In genomic region chr5:33627968-33628367, GRCm38 (mm10) we compare ENCODE assay signal across 7 mouse cellular contexts. TPM values are rescaled to one million over a fixed set of nuclear protein-coding genes. Genes with fewer than 3 reads are reported as not detected.
A peak's percentile ranks its signal among the peaks of the same experiment; 100 is the strongest.
DNase-seq lines count a peak whose midpoint lies in the region; ATAC-seq and TF ChIP-seq lines count a peak whose summit lies in the region.

No protein-coding gene starts in this region.

- H3K4me2 ChIP-seq in heart, embryonic 14.5 days (ENCODE audit: low read length) = peak overlapping the region; percentile 90
- peak overlapping the region; percentile 81 for H3K4me2 ChIP-seq in limb, embryonic 13.5 days (replicated peaks)
- H3K4me2 ChIP-seq in neural tube, embryonic 12.5 days (replicated peaks) = peak overlapping the region; percentile 81

- peaks cover 2 to 5% of the 10 kb centered on the region in 2 experiments; a peak in 3 of 4 replicates for H3K4me1 ChIP-seq in ES-E14 (ENCODE audit: control insufficient read depth in 2 of 2, insufficient read depth in 2 of 2, low read length in 2 of 2, poor library complexity in 1 of 2)
- peaks cover 6 to 18% of the 10 kb centered on the region in 2 experiments for H3K4me1 ChIP-seq in heart, embryonic 14.5 days (ENCODE audit: control insufficient read depth in 2 of 2, insufficient read depth in 2 of 2, low read length in 2 of 2)
- peaks cover 30% of the 10 kb centered on the region for H3K4me1 ChIP-seq in limb, embryonic 13.5 days
- H3K4me1 ChIP-seq in neural tube, embryonic 12.5 days = peaks cover 19% of the 10 kb centered on the region

- H3K36me3 ChIP-seq in ES-E14 (ENCODE audit: control insufficient read depth, insufficient read depth, low read length, poor library complexity, severe bottlenecking) = 0 out of 2 replicates have a peak, but pooled peaks cover 4% of the 10 kb centered on the region
- H3K36me3 ChIP-seq in heart, embryonic 14.5 days (ENCODE audit: control insufficient read depth, insufficient read depth, low read length) = no peaks in the 10 kb centered on the region
- H3K36me3 ChIP-seq in limb, embryonic 13.5 days = peaks cover 7% of the 10 kb centered on the region
- no peaks in the 10 kb centered on the region for H3K36me3 ChIP-seq in neural tube, embryonic 12.5 days

- H3K9me3 ChIP-seq in ES-E14 (ENCODE audit: control insufficient read depth, insufficient read depth, low read depth, low read length) = no peaks in the 10 kb centered on the region
- H3K9me3 ChIP-seq in heart, embryonic 14.5 days (ENCODE audit: control insufficient read depth, low read length) = no peaks in the 10 kb centered on the region
- H3K9me3 ChIP-seq in limb, embryonic 13.5 days = no peaks in the 10 kb centered on the region
- no peaks in the 10 kb centered on the region for H3K9me3 ChIP-seq in neural tube, embryonic 12.5 days

- H3K27ac ChIP-seq in ES-E14 (ENCODE audit: insufficient read depth, low read depth, low read length, poor library complexity, severe bottlenecking) = no peak overlapping the region
- H3K27ac ChIP-seq in heart, embryonic 14.5 days (replicated peaks in 1 of 2; ENCODE audit: control insufficient read depth in 1 of 2, insufficient read depth in 1 of 2, low read depth in 2 of 2, low read length in 2 of 2) = no peak overlapping the region
- H3K27ac ChIP-seq in limb, embryonic 13.5 days = no peak overlapping the region
- no peak overlapping the region for H3K27ac ChIP-seq in neural tube, embryonic 12.5 days

- no peak for DNase-seq in ES-E14 (ENCODE audit: low read depth, low spot score)
- DNase-seq in adrenal gland, postnatal 14 days = peak; percentile 43
- DNase-seq in gastrocnemius, postnatal 10 days = no peak
- no peak for DNase-seq in right cerebral cortex, postnatal 14 days

- in situ Hi-C loops in ES-E14 (cut with MboI; ENCODE audit: low sequenced_read_pairs in 2 of 2, unreplicated experiment in 2 of 2) = no loop called here

- H3K9ac ChIP-seq in ES-E14 (ENCODE audit: insufficient read depth, low read depth, low read length, poor library complexity, severe bottlenecking) = no peak overlapping the region
- H3K9ac ChIP-seq in heart, embryonic 14.5 days (ENCODE audit: low read length) = peak overlapping the region; percentile 93
- H3K9ac ChIP-seq in limb, embryonic 13.5 days = peak overlapping the region; percentile 39; the same call in 1 of the 2 replicates
- H3K9ac ChIP-seq in neural tube, embryonic 12.5 days = no peak overlapping the region

- H3K27me3 ChIP-seq in heart, embryonic 14.5 days (ENCODE audit: control insufficient read depth, insufficient read depth, low read length) = no peaks in the 10 kb centered on the region
- no peaks in the 10 kb centered on the region for H3K27me3 ChIP-seq in limb, embryonic 13.5 days
- H3K27me3 ChIP-seq in neural tube, embryonic 12.5 days (replicated peaks) = no peaks in the 10 kb centered on the region

- H3K4me3 ChIP-seq in ES-E14 (ENCODE audit: insufficient read depth in 1 of 2, low read depth in 1 of 2, low read length in 2 of 2, poor library complexity in 1 of 2, severe bottlenecking in 1 of 2) = peak overlapping the region; percentile 22 to 92; a peak in 3 of 4 replicates
- peak overlapping the region; percentile 22 to 89; a peak in 3 of 4 replicates for H3K4me3 ChIP-seq in heart, embryonic 14.5 days (ENCODE audit: control insufficient read depth in 1 of 2, insufficient read depth in 1 of 2, low read depth in 1 of 2, low read length in 2 of 2)
- peak overlapping the region; percentile 90 for H3K4me3 ChIP-seq in limb, embryonic 13.5 days
- H3K4me3 ChIP-seq in neural tube, embryonic 12.5 days = peak overlapping the region; percentile 15; the same call in 1 of the 2 replicates

- 31% methylated on average over 4 of the region's 4 CpGs for WGBS in heart, embryonic 14.5 days
- 38% methylated on average over 4 of the region's 4 CpGs for WGBS in limb, embryonic 13.5 days
- WGBS in neural tube, embryonic 12.5 days = 40% methylated on average over 4 of the region's 4 CpGs

- no peak for ATAC-seq in heart, embryonic 14.5 days (ENCODE audit: insufficient number of reproducible peaks, insufficient read depth, low FRiP score, low read depth)
- ATAC-seq in limb, embryonic 13.5 days (ENCODE audit: low FRiP score, low read depth) = no peak
- ATAC-seq in neural tube, embryonic 12.5 days (ENCODE audit: low FRiP score, low read depth) = no peak

TF ChIP-seq in ES-E14, 5 proteins besides CTCF, POLR2A, EP300 and RAD21:
- TF ChIP-seq MAFK (IDR thresholded peaks at IDR 0.05; ENCODE audit: insufficient read depth, low read depth, low read length) (no peak), CHD2 (IDR thresholded peaks at IDR 0.05; ENCODE audit: low read depth, low read length) (no peak), ZNF384 (IDR thresholded peaks at IDR 0.05; ENCODE audit: low read depth, low read length) (no peak), ZC3H11A (IDR thresholded peaks at IDR 0.05; ENCODE audit: borderline replicate concordance, low read depth, low read length) (no peak), HCFC1 (IDR thresholded peaks at IDR 0.05; ENCODE audit: borderline replicate concordance, insufficient read depth, low read length) (no peak)

RNA-seq across cellular contexts. Expression of gene Fam53a, which starts 1.5 kb away (rescaled TPM):
- 21.4 and 22.4 TPM in 2 replicates for total RNA-seq in ES-E14 (2012; rRNA removed)
- total RNA-seq in adrenal gland, postnatal 14 days (2021) = 26.8 and 27.6 TPM in 2 replicates
- polyA plus RNA-seq in heart, embryonic 14.5 days (2014; fragmentation: Nextera tagmentation; extraction: Ambion mirVana) = 49.0 and 58.3 TPM in 2 replicates
- 69.6 and 80.0 TPM in 2 replicates for polyA plus RNA-seq in limb, embryonic 13.5 days (2015; fragmentation: Nextera tagmentation; extraction: Ambion mirVana)
- polyA plus RNA-seq in neural tube, embryonic 12.5 days (2016; fragmentation: Nextera tagmentation; extraction: Ambion mirVana) = 46.4 and 49.3 TPM in 2 replicates
- 10 to 100 TPM; 52.0 to 56.6 TPM for total RNA-seq in gastrocnemius, postnatal 10 days (2021)

RNA-seq across cellular contexts. Expression of gene Gm9903, which starts 1.8 kb away (rescaled TPM):
- 0.13 TPM in 1 of 2 replicates, not detected in the other for total RNA-seq in ES-E14 (2012; rRNA removed)
- total RNA-seq in adrenal gland, postnatal 14 days (2021) = 0.44 and 0.49 TPM in 2 replicates
- 1.3 TPM in 2 replicates for polyA plus RNA-seq in heart, embryonic 14.5 days (2014; fragmentation: Nextera tagmentation; extraction: Ambion mirVana)
- 0.56 and 0.66 TPM in 2 replicates for polyA plus RNA-seq in limb, embryonic 13.5 days (2015; fragmentation: Nextera tagmentation; extraction: Ambion mirVana)
- 0.49 and 0.61 TPM in 2 replicates for polyA plus RNA-seq in neural tube, embryonic 12.5 days (2016; fragmentation: Nextera tagmentation; extraction: Ambion mirVana)
- total RNA-seq in gastrocnemius, postnatal 10 days (2021) = 1 to 10 TPM; 1.1 to 1.5 TPM

RNA-seq across cellular contexts. Expression of gene Slbp, which starts 24.4 kb away (rescaled TPM):
- total RNA-seq in ES-E14 (2012; rRNA removed) = 98.6 and 123 TPM in 2 replicates
- 53.5 and 61.1 TPM in 2 replicates for total RNA-seq in adrenal gland, postnatal 14 days (2021)
- polyA plus RNA-seq in heart, embryonic 14.5 days (2014; fragmentation: Nextera tagmentation; extraction: Ambion mirVana) = 97.7 and 102 TPM in 2 replicates
- polyA plus RNA-seq in limb, embryonic 13.5 days (2015; fragmentation: Nextera tagmentation; extraction: Ambion mirVana) = 252 and 254 TPM in 2 replicates
- polyA plus RNA-seq in neural tube, embryonic 12.5 days (2016; fragmentation: Nextera tagmentation; extraction: Ambion mirVana) = 183 and 184 TPM in 2 replicates
- 10 to 100 TPM; 17.9 to 24.6 TPM for total RNA-seq in gastrocnemius, postnatal 10 days (2021)

RNA-seq across cellular contexts. Expression of gene Tacc3, which starts 30.0 kb away (rescaled TPM):
- 120 and 132 TPM in 2 replicates for total RNA-seq in ES-E14 (2012; rRNA removed)
- 16.8 and 23.8 TPM in 2 replicates for total RNA-seq in adrenal gland, postnatal 14 days (2021)
- polyA plus RNA-seq in heart, embryonic 14.5 days (2014; fragmentation: Nextera tagmentation; extraction: Ambion mirVana) = 105 and 117 TPM in 2 replicates
- polyA plus RNA-seq in limb, embryonic 13.5 days (2015; fragmentation: Nextera tagmentation; extraction: Ambion mirVana) = 196 and 197 TPM in 2 replicates
- 150 and 160 TPM in 2 replicates for polyA plus RNA-seq in neural tube, embryonic 12.5 days (2016; fragmentation: Nextera tagmentation; extraction: Ambion mirVana)
- 10 to 100 TPM; 15.7 to 19.8 TPM for total RNA-seq in gastrocnemius, postnatal 10 days (2021)

RNA-seq across cellular contexts. Expression of gene Tmem129, which starts 30.2 kb away (rescaled TPM):
- 15.0 and 17.8 TPM in 2 replicates for total RNA-seq in ES-E14 (2012; rRNA removed)
- total RNA-seq in adrenal gland, postnatal 14 days (2021) = 20.0 and 25.1 TPM in 2 replicates
- polyA plus RNA-seq in heart, embryonic 14.5 days (2014; fragmentation: Nextera tagmentation; extraction: Ambion mirVana) = 35.4 and 38.3 TPM in 2 replicates
- polyA plus RNA-seq in limb, embryonic 13.5 days (2015; fragmentation: Nextera tagmentation; extraction: Ambion mirVana) = 45.2 and 46.0 TPM in 2 replicates
- polyA plus RNA-seq in neural tube, embryonic 12.5 days (2016; fragmentation: Nextera tagmentation; extraction: Ambion mirVana) = 30.3 and 31.5 TPM in 2 replicates
- total RNA-seq in gastrocnemius, postnatal 10 days (2021) = 10 to 100 TPM; 16.0 to 17.7 TPM

Comparison
In these comparisons a context has a peak if more than half of its experiments do, and no peak if none do; other contexts are left out.
1. H3K4me3 ChIP-seq: peak in every context shown above with its lines; median percentile 90 in limb, embryonic 13.5 days; 57 in ES-E14; 56 in heart, embryonic 14.5 days; 15 in neural tube, embryonic 12.5 days.
2. H3K9ac ChIP-seq: peak in heart, embryonic 14.5 days (single experiment) and limb, embryonic 13.5 days (single experiment); none in ES-E14 (single experiment) and neural tube, embryonic 12.5 days (single experiment).
3. Peak in every context shown above with its lines, with median percentiles within 50 percentile points of each other: H3K4me2 ChIP-seq.